Mouse (Mus musculus): Measurements from ENCODE around the gene Nrip2. TPM values are rescaled to one million over a fixed set of nuclear protein-coding genes. Genes with fewer than 3 reads are reported as not detected.
"Not testable (repeated sequence)": the region's sequence is repeated elsewhere in the genome, so short reads cannot be mapped to it uniquely, and the experiment has no call there.

Gene Nrip2
- total and polyA plus RNA-seq, 3 experiments = 0.13 to 1.3 TPM; not detected in 1

DNA sequence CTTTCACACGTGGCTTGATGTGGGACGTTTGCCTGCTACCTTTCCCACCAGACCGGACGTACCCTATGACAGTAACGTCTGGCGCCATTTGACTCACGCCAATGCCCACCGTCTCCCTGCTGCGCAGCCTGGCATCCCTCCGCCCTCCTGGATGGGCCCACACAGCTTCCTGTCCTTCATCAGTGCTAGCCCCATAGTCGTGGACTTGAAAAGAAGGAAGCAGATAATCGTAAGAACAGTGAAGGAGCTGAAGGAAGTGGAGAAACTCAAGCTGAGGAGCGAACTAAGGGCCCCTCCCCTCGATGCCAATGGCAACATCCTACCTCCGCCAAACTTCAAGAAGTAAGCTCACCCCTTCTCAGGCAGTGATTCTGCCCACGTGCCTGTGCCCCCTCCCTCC, 19.5 kb upstream of the Nrip2 start:
- H3K36me3 ChIP-seq (replicated peaks in 1 of 2; ENCODE audit: control insufficient read depth in 1 of 2, insufficient read depth in 1 of 2, low read length in 1 of 2) = peaks cover 5 to 22% of the 10 kb centered on the region in 2 experiments
- no peaks in the 10 kb centered on the region for H3K9me3 ChIP-seq (replicated peaks; ENCODE audit: low read length)
- no peak overlapping the region for H3K27ac ChIP-seq (ENCODE audit: insufficient read depth, low read depth)
- H3K79me2 ChIP-seq (replicated peaks; ENCODE audit: control insufficient read depth, extremely low read depth, insufficient read depth, poor library complexity, severe bottlenecking) = no peaks in the 10 kb centered on the region
- no peak for TF ChIP-seq NELFE (IDR thresholded peaks at IDR 0.05; ENCODE audit: low read depth, low read length)
- TF ChIP-seq IRF4 (IDR thresholded peaks at IDR 0.05; ENCODE audit: low read depth, low read length) = no peak
- no peak for TF ChIP-seq MAX (IDR thresholded peaks at IDR 0.05; ENCODE audit: low read length)
- TF ChIP-seq TBP (conservative IDR thresholded peaks at IDR 0.05; ENCODE audit: low read depth, low read length) = no peak
- no peak for TF ChIP-seq BHLHE40 (IDR thresholded peaks at IDR 0.05; ENCODE audit: low read depth, low read length)
- no peak for TF ChIP-seq JUN (IDR thresholded peaks at IDR 0.05; ENCODE audit: insufficient read depth, low read depth, low read length)
- no peak for TF ChIP-seq EP300 (IDR thresholded peaks at IDR 0.05; ENCODE audit: low read length)
- TF ChIP-seq E2F4 (IDR thresholded peaks at IDR 0.05; ENCODE audit: insufficient replicate concordance, low read depth, low read length) = no peak
- DNase-seq (ENCODE audit: extremely low read depth) = no peak
- peaks cover 8 to 43% of the 10 kb centered on the region in 2 experiments; a peak in 2 of 4 replicates for H3K4me1 ChIP-seq (ENCODE audit: control insufficient read depth in 1 of 2, insufficient read depth in 2 of 2)
- H3K4me3 ChIP-seq (replicated peaks in 1 of 3; ENCODE audit: low read depth in 2 of 3, low read length in 2 of 3, poor library complexity in 1 of 3) = no peak overlapping the region
- no peaks in the 10 kb centered on the region for H3K27me3 ChIP-seq (replicated peaks)
- no peak overlapping the region for H3K4me2 ChIP-seq (ENCODE audit: insufficient read depth, low read depth, poor library complexity, severe bottlenecking)
- in situ Hi-C loops (cut with MboI; ENCODE audit: low pct_ligation_motif_present, low pct_unique_long_range_greater_than_20kb, low sequenced_read_pairs) (no loop called here), dilution Hi-C loops (cut with MboI; ENCODE audit: extremely low pct_ligation_motif_present, extremely low pct_unique_long_range_greater_than_20kb, low sequenced_read_pairs) (no loop called here)
- H3K9ac ChIP-seq (ENCODE audit: insufficient read depth, low read depth) = no peak overlapping the region

DNA sequence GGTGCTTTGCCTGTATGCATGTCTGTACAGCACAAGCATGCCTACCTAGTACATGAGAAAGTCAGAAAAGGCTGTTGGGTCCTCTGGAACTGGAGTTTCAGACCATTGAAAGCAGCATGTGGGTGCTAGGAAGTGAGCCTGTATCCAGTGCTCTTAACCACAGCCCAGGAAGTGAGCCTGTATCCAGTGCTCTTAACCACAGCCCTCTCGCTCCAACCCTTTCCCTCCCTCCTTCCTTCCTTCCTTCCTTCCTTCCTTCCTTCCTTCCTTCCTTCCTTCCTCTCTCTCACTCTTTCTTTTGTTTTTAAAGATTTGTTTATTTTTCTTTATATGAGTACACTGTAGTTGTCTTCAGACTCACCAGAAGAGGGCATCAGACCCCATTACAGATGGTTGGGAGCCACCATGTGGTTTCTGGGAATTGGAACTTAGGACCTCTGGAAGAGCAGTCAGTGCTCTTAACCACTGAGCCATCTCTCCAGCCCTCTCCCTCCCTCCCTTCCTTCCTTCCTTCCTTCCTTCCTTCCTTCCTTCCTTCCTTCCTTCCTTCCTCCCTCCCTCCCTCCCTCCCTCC, 18.4 kb upstream of the Nrip2 start:
- in situ Hi-C loops (cut with MboI; ENCODE audit: low pct_ligation_motif_present, low pct_unique_long_range_greater_than_20kb, low sequenced_read_pairs) = not testable (repeated sequence)
- TF ChIP-seq CTCF (conservative IDR thresholded peaks at IDR 0.05 in 1 of 2, IDR thresholded peaks at IDR 0.05 in 1 of 2; ENCODE audit: low read depth in 2 of 2, low read length in 2 of 2) = peak in 1 of 2 experiments; percentile 20; a peak in 1 of 4 replicates
- H3K36me3 ChIP-seq (replicated peaks in 1 of 2; ENCODE audit: control insufficient read depth in 1 of 2, insufficient read depth in 1 of 2, low read length in 1 of 2) = peaks cover 0 to 16% of the 10 kb centered on the region in 2 experiments

GRCm38 (mm10) chr6:128381254-128381653, 17.8 kb upstream of the Nrip2 start:
- H3K4me2 ChIP-seq (ENCODE audit: insufficient read depth, low read depth, poor library complexity, severe bottlenecking) = no peak overlapping the region
- TF ChIP-seq IRF4 (IDR thresholded peaks at IDR 0.05; ENCODE audit: low read depth, low read length) (peak; percentile 70), BHLHE40 (IDR thresholded peaks at IDR 0.05; ENCODE audit: low read depth, low read length) (peak; percentile 84), ZKSCAN1 (IDR thresholded peaks at IDR 0.05; ENCODE audit: borderline replicate concordance, low read depth, low read length) (no peak)
- dilution Hi-C loops (cut with MboI; ENCODE audit: extremely low pct_ligation_motif_present, extremely low pct_unique_long_range_greater_than_20kb, low sequenced_read_pairs) = no loop called here
- H3K36me3 ChIP-seq (replicated peaks in 1 of 2; ENCODE audit: control insufficient read depth in 1 of 2, insufficient read depth in 1 of 2, low read length in 1 of 2) = peaks cover 0 to 10% of the 10 kb centered on the region in 2 experiments
- H3K4me1 ChIP-seq (ENCODE audit: control insufficient read depth in 1 of 2, insufficient read depth in 2 of 2) = peaks cover 8 to 43% of the 10 kb centered on the region in 2 experiments; a peak in 2 of 4 replicates
- peak; percentile 40 for DNase-seq (ENCODE audit: extremely low read depth)
- no peak overlapping the region for H3K4me3 ChIP-seq (replicated peaks in 1 of 3; ENCODE audit: low read depth in 2 of 3, low read length in 2 of 3, poor library complexity in 1 of 3)
- no peak overlapping the region for H3K27ac ChIP-seq (ENCODE audit: insufficient read depth, low read depth)
- in situ Hi-C loops (cut with MboI; ENCODE audit: low pct_ligation_motif_present, low pct_unique_long_range_greater_than_20kb, low sequenced_read_pairs) = no loop called here
- no peaks in the 10 kb centered on the region for H3K79me2 ChIP-seq (replicated peaks; ENCODE audit: control insufficient read depth, extremely low read depth, insufficient read depth, poor library complexity, severe bottlenecking)
- no peaks in the 10 kb centered on the region for H3K9me3 ChIP-seq (replicated peaks; ENCODE audit: low read length)
- H3K9ac ChIP-seq (ENCODE audit: insufficient read depth, low read depth) = no peak overlapping the region
- H3K27me3 ChIP-seq (replicated peaks) = no peaks in the 10 kb centered on the region

More for the DNA sequence above, 18.4 kb upstream of the Nrip2 start:
- DNase-seq (ENCODE audit: extremely low read depth); dilution Hi-C loops (cut with MboI; ENCODE audit: extremely low pct_ligation_motif_present, extremely low pct_unique_long_range_greater_than_20kb, low sequenced_read_pairs); H3K27ac ChIP-seq (ENCODE audit: insufficient read depth, low read depth); H3K4me3 ChIP-seq (replicated peaks in 1 of 3; ENCODE audit: low read depth in 2 of 3, low read length in 2 of 3, poor library complexity in 1 of 3); H3K27me3 ChIP-seq (replicated peaks); H3K4me2 ChIP-seq (ENCODE audit: insufficient read depth, low read depth, poor library complexity, severe bottlenecking); H3K79me2 ChIP-seq (replicated peaks; ENCODE audit: control insufficient read depth, extremely low read depth, insufficient read depth, poor library complexity, severe bottlenecking); H3K9ac ChIP-seq (ENCODE audit: insufficient read depth, low read depth); H3K9me3 ChIP-seq (replicated peaks; ENCODE audit: low read length): not testable (repeated sequence)
- peaks cover 8 to 43% of the 10 kb centered on the region in 2 experiments; a peak in 2 of 4 replicates for H3K4me1 ChIP-seq (ENCODE audit: control insufficient read depth in 1 of 2, insufficient read depth in 2 of 2)

Data from CH12.LX (cell line).